Mouse (Mus musculus) hindbrain, postnatal 0 days (tissue): Measurements from ENCODE around the gene Cd200r1. TPM values are rescaled to one million over a fixed set of nuclear protein-coding genes. Genes with fewer than 3 reads are reported as not detected.

ENCODE experiments used
- ATAC-seq: fragments of 200-750 bp; cut with Nextera tagmentation; 2 replicates; pipeline ENCODE4 v1.8.0; 2017; ENCODE audit warnings: mild to moderate bottlenecking, moderate TSS enrichment, moderate library complexity
- DNase-seq: peaks from one replicate; pipeline ENCODE4 v3.0.0-alpha.2; 2015; ENCODE audit warnings: low spot score
- H3K27ac ChIP-seq: fragments of 300-500 bp; sonication (generic); 2 replicates; pipeline ENCODE4 v1.5.1; 2014; ENCODE audit warnings: mild to moderate bottlenecking
- H3K27me3 ChIP-seq: fragments of 300-500 bp; sonication (generic); 2 replicates; pipeline ENCODE4 v1.6.1; 2014; ENCODE audit warnings: low read length, mixed read lengths; ENCODE audit not compliant: insufficient read depth
- H3K36me3 ChIP-seq: fragments of 300-500 bp; sonication (generic); 2 replicates; pipeline ENCODE4 v1.6.1; 2014; ENCODE audit warnings: low read length, mixed read lengths; ENCODE audit not compliant: insufficient read depth
- H3K4me1 ChIP-seq: fragments of 300-500 bp; sonication (generic); 2 replicates; pipeline ENCODE4 v1.6.1; 2014; ENCODE audit warnings: antibody characterized with exemption, low read length, mixed read lengths; ENCODE audit not compliant: insufficient read depth
- H3K4me2 ChIP-seq: fragments of 300-500 bp; sonication (generic); 2 replicates; pipeline ENCODE4 v1.6.1; 2014; ENCODE audit warnings: low read depth, mild to moderate bottlenecking, low read length, moderate library complexity, mixed read lengths
- H3K4me3 ChIP-seq: fragments of 300-500 bp; sonication (generic); 2 replicates; pipeline ENCODE4 v1.5.1; 2014; ENCODE audit warnings: low read length
- H3K9ac ChIP-seq: fragments of 300-500 bp; sonication (generic); replicated peaks from 2 replicates; pipeline ENCODE4 v1.6.1; 2014; ENCODE audit warnings: mild to moderate bottlenecking, low read length, moderate library complexity, mixed read lengths
- H3K9me3 ChIP-seq: fragments of 300-500 bp; sonication (generic); 2 replicates; pipeline ENCODE4 v1.6.1; 2016; ENCODE audit warnings: low read length, mixed read lengths
- CTCF ChIP-seq: IDR thresholded peaks from 2 replicates; pipeline ENCODE4 v1.5.1; 2016; ENCODE audit warnings: antibody characterized with exemption, control low read depth, low read depth
- WGBS: fragments of 180-500 bp; shearing (Covaris S2); extraction: QIAGEN DNeasy Blood & Tissue Kit; methylation state at CpG from one replicate; pipeline ENCODE4 v1.1.7; 2014; 5-methylcytosine and 5-hydroxymethylcytosine counted together
- polyA plus RNA-seq: library from polyadenylated mRNA; unstranded; fragments of >200 nt; fragmentation: Nextera tagmentation; extraction: Ambion mirVana; gene quantifications from 2 replicates; pipeline ENCODE4 v1.2.1, GENCODE M21; 2015
- total RNA-seq: library from RNA; depleted of rRNA; stranded (reverse); fragments of >200 nt; gene quantifications from 2 replicates; pipeline ENCODE4 v1.2.3, GENCODE M21; 2014

Gene Cd200r1
- total and polyA plus RNA-seq, 2 experiments from 2014 or later = 0.42 to 0.68 TPM

GRCm38 (mm10) chr16:44722666-44723065 lies 42.9 kb upstream of the Cd200r1 start:
- no peak overlapping the region for H3K4me2 ChIP-seq
- no peak overlapping the region for H3K4me3 ChIP-seq
- H3K36me3 ChIP-seq = 0 out of 2 replicates have a peak, but pooled peaks cover 6% of the 10 kb centered on the region
- no peaks in the 10 kb centered on the region for H3K9me3 ChIP-seq
- no peak for TF ChIP-seq CTCF
- WGBS = 83% methylated on average over 2 of the region's 2 CpGs
- H3K27me3 ChIP-seq = no peaks in the 10 kb centered on the region
- DNase-seq = no peak
- no peak overlapping the region for H3K9ac ChIP-seq
- ATAC-seq = no peak
- H3K27ac ChIP-seq = no peak overlapping the region
- no peaks in the 10 kb centered on the region for H3K4me1 ChIP-seq

GRCm38 (mm10) chr16:44724083-44724787 lies 41.3 kb upstream of the Cd200r1 start, which contains the start of gene Nepro:
Gene Nepro (plus strand): TSS chr16:44724301.
- Histone ChIP-seq H3K9me3 (no peaks in the 10 kb centered on the region), H3K27me3 (no peaks in the 10 kb centered on the region), H3K27ac (peak within 1 kb of the TSS; percentile 92), H3K4me3 (peak within 1 kb of the TSS; percentile 79), H3K9ac (peak within 1 kb of the TSS; percentile 80), H3K36me3 (0 out of 2 replicates have a peak, but pooled peaks cover 6% of the 10 kb centered on the region), H3K4me2 (peak within 1 kb of the TSS; percentile 65), H3K4me1 (no peaks in the 10 kb centered on the region)
- peak; percentile 98 for ATAC-seq
- under 1% methylated on average over 61 of the region's 64 CpGs for WGBS
- peak; percentile 94 for DNase-seq
- TF ChIP-seq CTCF = no peak

GRCm38 (mm10) chr16:44724847-44725246 lies 40.7 kb upstream of the Cd200r1 start:
- peak overlapping the region; percentile 65 for H3K4me2 ChIP-seq
- 0 out of 2 replicates have a peak, but pooled peaks have one; percentile 7 for TF ChIP-seq CTCF
- H3K4me3 ChIP-seq = peak overlapping the region; percentile 79
- ATAC-seq = peak; percentile 30
- under 1% methylated on average over 14 of the region's 14 CpGs for WGBS
- DNase-seq = peak; percentile 86
- no peaks in the 10 kb centered on the region for H3K36me3 ChIP-seq
- no peaks in the 10 kb centered on the region for H3K9me3 ChIP-seq
- H3K9ac ChIP-seq = peak overlapping the region; percentile 80
- H3K27me3 ChIP-seq = no peaks in the 10 kb centered on the region
- H3K27ac ChIP-seq = peak overlapping the region; percentile 92
- no peaks in the 10 kb centered on the region for H3K4me1 ChIP-seq

GRCm38 (mm10) chr16:44725286-44726223 lies 40.0 kb upstream of the Cd200r1 start:
- Histone ChIP-seq H3K27me3 (no peaks in the 10 kb centered on the region), H3K4me3 (peak overlapping the region; percentile 79), H3K36me3 (no peaks in the 10 kb centered on the region), H3K4me1 (no peaks in the 10 kb centered on the region), H3K27ac (peak overlapping the region; percentile 92; the same call in 1 of the 2 replicates), H3K4me2 (peak overlapping the region; percentile 65), H3K9me3 (no peaks in the 10 kb centered on the region), H3K9ac (0 out of 2 replicates have a peak overlapping the region, but pooled peaks have one; percentile 80)
- DNase-seq (peak; percentile 86), ATAC-seq (no peak)
- peak; percentile 87 for TF ChIP-seq CTCF
- WGBS = 46% methylated on average over 14 of the region's 14 CpGs

- no peak for TF ChIP-seq CTCF
- no peak overlapping the region for H3K27ac ChIP-seq
- ATAC-seq = no peak
- DNase-seq = no peak
- peaks cover 12% of the 10 kb centered on the region; the same call in 1 of the 2 replicates for H3K36me3 ChIP-seq
- no peaks in the 10 kb centered on the region for H3K27me3 ChIP-seq
- no peaks in the 10 kb centered on the region for H3K4me1 ChIP-seq
- H3K4me3 ChIP-seq = no peak overlapping the region
- no peak overlapping the region for H3K4me2 ChIP-seq
- no peak overlapping the region for H3K9ac ChIP-seq
- no peaks in the 10 kb centered on the region for H3K9me3 ChIP-seq
- 96% methylated on average over 3 of the region's 3 CpGs for WGBS
Observed at GRCm38 (mm10) chr16:44727525-44727924, 38.0 kb upstream of the Cd200r1 start.

GRCm38 (mm10) chr16:44734059-44734458 lies 31.5 kb upstream of the Cd200r1 start:
- Histone ChIP-seq H3K36me3 (peaks cover 54% of the 10 kb centered on the region), H3K9me3 (no peaks in the 10 kb centered on the region), H3K4me2 (no peak overlapping the region), H3K9ac (no peak overlapping the region), H3K4me3 (no peak overlapping the region), H3K27ac (no peak overlapping the region), H3K4me1 (no peaks in the 10 kb centered on the region), H3K27me3 (no peaks in the 10 kb centered on the region)
- 93% methylated on average over 3 of the region's 3 CpGs for WGBS
- ATAC-seq (no peak), DNase-seq (no peak)
- no peak for TF ChIP-seq CTCF
